Mouse (Mus musculus) E14TG2a.4 (cell line): ENCODE measurements around the gene Piga.

Experiments
- CTCF ChIP-seq: conservative IDR thresholded peaks from 2 replicates; pipeline ENCODE4 v1.5.1; 2014; ENCODE audit warnings: low read length
- NANOG ChIP-seq: IDR thresholded peaks from 2 replicates; pipeline ENCODE4 v1.6.1; 2014; ENCODE audit warnings: borderline replicate concordance, low read length, mixed read lengths

DNA sequence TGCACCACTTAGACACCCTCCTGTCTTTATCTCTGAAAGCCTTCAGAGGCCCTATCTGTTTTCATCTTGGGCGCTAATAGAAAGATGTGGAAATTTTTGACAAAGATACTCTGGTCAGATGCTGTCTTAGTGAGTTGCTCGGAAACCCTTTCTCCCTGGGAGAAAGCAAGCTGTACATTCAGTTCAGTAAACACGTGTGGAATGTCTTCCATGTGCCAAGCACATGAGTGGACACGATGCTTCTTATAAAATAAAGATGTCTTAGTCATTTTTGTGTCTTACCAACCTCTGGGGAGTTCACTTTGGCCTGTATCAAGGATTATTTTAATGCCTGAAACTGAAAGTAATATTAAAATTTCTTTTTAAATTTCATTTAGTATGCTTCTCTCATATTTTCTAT, 39.9 kb upstream of the Piga start:
- no peak for TF ChIP-seq CTCF
- no peak for TF ChIP-seq NANOG
